Mouse (Mus musculus): ENCODE measurements around the gene Etnppl.

The Etnppl gene

GRCm38 (mm10) chr3:130617439-130617898 lies at the start of gene Etnppl:
TSS of gene Etnppl (plus strand) at chr3:130617448.
- no peak for DNase-seq (ENCODE audit: low spot score)

DNA sequence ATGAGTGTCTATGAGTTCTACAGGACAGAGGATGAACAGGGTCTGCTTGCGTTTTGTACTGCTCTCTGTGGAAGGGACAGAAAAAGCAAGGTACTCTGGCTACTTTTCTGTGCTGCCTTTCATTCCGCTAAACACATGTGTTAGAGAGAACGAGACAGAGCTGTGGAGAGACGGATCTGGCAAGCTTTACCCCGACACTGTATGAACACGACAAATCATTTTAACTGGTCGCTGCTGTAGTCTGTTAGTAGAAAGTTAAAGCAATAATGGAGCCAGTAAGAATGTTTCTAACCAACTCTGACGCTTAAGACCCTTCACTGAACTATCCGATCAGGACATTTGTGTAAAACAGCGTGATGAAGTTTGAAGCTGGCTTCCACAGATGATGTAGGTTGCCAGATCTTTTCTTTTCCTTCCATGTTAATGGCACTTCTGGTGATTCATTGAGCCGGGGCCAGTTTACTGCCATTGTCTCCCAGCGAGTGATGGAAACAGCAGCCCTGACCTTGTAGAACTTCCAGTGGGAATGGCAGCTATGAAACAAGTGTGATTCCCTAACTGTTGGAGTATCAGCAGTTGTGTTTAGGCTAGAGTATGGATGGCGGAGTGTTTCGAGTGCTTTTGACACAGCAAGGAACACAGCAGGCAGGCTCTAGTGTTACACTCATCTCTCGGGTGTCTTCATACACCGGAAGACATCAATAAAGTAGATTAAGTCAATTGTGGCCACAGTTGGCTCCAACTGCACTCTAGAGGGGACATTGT lies 48.7 kb upstream of the Etnppl start:
- DNase-seq (ENCODE audit: low spot score) = no peak

GRCm38 (mm10) chr3:130573243-130573642 lies 44.0 kb upstream of the Etnppl start:
- DNase-seq (ENCODE audit: low spot score) = no peak

- no peak for DNase-seq (ENCODE audit: low spot score)
These were observed 42.6 kb upstream of the Etnppl start for GRCm38 (mm10) chr3:130574652-130575051.

DNA sequence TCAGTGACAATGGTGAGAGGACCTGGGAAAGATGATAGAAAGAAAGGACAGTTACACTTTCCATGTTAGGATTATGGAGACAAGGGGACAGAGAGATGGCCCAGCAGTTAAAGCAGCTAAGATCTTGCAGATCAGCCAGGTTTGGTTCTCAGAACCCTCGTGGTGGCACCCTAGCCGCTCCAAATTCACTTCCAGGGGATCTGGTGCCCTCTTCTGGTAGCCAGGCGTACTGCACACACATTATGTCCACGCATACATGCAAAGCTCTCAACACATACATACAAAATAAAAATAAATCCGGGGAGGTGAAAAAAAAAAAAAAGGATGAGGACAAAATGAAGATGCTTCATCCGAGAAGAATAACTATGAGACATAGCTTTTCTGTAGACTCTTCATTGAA lies 40.6 kb upstream of the Etnppl start:
- no peak for DNase-seq (ENCODE audit: low spot score)

GRCm38 (mm10) chr3:130579501-130579900 lies 37.7 kb upstream of the Etnppl start:
- no peak for DNase-seq (ENCODE audit: low spot score)

DNA sequence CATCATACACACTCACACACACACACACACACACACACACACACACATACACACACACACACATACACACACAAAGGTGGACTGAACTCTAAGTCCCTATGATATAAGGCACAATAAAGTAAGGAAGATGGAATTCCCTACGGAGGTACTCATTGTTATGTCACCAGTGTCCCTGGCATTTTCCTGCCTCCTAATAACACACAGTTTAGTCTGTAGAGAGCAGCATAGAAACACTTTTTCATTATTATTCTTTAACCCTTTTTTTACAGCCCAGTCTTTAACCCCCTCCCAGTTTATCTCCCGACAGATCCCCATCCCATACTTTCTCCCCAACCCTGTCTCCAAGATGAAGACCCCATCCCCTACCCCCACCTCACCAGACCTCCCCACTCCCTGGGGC lies 35.7 kb upstream of the Etnppl start:
- no peak for DNase-seq (ENCODE audit: low spot score)

DNA sequence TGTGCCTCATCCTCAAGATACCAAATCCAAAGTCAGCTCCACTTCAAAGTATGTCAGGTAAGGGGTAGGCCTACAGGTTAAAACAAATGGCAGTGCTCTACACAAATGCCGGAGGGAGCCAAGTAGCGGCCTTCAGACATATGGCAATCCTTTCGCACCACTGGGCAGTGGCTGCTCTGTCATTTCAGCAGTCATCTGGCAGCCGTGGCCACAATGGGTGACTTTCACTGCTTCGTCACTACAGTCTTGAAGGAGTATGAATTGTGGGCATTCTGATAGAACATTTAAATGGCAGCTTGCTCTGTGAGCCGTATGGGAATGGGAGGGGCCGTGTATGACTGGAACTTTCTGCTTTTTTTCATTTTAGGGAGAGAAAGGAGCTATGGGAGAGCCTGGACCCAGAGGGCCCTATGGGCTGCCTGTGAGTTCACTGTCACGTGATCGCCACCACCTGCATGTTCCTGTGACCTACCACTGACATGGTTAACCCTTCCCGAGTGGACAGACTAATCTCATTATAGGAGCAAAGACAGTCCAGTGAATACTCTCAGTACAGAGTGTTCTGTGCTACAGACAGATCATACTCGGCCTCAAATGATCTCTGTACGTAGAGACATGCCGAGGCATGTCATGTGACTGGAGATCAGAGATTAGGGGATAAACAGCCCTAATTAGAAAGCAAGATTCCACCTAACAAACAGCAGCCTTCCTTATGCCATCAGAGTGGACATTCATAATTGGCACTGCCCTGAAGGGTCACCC lies 34.2 kb upstream of the Etnppl start:
- DNase-seq (ENCODE audit: low spot score) = no peak

GRCm38 (mm10) chr3:130584007-130584406 lies 33.2 kb upstream of the Etnppl start:
- no peak for DNase-seq (ENCODE audit: low spot score)

DNA sequence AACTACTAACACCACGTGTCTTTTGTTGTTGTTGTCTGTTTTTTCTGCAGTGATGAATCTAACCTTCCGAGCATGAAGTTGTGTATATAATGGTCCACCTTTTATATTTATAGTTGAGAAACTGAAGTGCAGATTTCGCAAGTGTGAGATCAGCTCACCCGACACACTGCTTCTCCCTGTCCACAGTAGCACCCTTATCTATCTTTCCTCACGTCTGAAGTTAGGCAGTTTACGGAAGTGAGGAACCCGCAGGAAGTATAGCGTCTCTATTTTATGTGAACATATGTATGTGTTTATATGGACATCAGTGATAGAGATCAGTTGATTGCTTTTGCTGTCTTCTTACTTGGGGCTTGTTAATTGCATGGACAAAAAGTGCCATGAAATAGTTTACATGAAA lies 22.2 kb upstream of the Etnppl start:
- DNase-seq (ENCODE audit: low spot score) = no peak

- DNase-seq (ENCODE audit: low spot score) = no peak
These were observed 15.8 kb upstream of the Etnppl start for GRCm38 (mm10) chr3:130601491-130601890.

- no peak for DNase-seq (ENCODE audit: low spot score)
These were observed 9.3 kb upstream of the Etnppl start for GRCm38 (mm10) chr3:130607924-130608323.

GRCm38 (mm10) chr3:130614444-130614843 lies 2.8 kb upstream of the Etnppl start:
- DNase-seq (ENCODE audit: low spot score) = no peak

DNA sequence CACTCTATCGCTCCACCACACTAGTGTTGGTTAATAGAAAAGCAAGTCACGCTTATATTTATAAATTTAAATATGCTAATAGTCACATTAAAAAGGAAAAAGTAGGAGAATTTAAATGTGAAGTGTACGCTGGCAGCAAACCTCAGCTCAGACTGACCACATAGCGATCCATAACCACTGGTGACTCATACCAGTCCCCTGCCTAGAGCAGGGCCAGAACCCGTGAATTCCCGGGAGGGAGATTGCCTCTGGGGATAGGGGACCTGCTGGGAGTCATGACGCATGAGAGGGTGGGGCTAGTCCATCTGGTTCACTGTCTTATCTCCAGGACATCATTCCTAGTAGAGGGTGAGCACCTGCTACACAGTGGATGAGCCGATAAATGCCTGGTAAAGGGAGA lies 1.6 kb upstream of the Etnppl start:
- DNase-seq (ENCODE audit: low spot score) = no peak

DNA sequence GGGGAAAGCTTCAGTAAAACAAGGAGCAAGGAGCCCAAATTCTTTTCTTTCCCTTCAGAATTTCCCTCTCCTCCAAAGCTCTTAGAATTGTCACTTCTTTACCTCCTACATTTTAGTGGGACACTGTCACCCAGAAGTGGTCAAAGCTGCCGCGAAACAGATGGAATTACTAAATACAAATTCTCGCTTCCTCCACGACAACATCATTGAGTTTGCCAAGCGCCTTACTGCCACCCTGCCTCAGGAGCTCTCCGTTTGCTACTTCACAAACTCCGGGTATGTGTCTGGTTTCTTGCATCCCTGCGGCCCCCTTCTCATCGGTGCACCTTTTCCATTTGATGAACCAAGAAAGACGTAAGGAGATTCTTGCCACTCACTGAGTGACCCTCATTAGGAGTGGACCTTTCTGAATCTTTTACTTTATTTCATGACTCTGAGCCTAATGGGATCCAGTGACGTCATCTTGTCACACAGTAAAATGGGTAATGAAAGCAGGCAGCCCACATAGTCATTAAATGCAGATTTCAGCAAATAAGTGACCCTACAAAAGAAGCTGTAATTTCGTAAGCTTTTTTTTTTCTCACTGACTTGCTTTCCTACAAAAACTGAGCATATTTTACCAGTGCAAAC lies 3.4 kb downstream of the Etnppl start:
- DNase-seq (ENCODE audit: low spot score) = no peak

DNA sequence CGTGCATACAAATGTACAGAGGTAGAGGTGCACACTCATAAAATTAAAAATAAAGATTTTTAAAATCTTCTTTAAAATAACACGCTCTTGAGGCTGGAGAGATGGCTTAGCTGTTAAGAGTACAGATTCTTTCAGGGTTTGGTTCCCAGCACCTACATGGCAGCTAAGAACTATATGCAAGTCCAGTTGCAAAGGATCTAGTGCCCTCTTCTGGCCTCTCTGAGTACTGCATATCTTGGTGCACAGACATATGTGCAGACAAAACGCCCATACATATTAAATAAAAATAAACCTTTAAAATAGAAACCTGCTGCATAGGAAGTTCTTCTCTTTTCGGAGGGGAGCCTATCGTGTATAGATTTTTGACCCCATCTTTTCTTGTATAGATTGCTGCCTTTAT lies 11.1 kb downstream of the Etnppl start:
- DNase-seq (ENCODE audit: low spot score) = no peak

DNA sequence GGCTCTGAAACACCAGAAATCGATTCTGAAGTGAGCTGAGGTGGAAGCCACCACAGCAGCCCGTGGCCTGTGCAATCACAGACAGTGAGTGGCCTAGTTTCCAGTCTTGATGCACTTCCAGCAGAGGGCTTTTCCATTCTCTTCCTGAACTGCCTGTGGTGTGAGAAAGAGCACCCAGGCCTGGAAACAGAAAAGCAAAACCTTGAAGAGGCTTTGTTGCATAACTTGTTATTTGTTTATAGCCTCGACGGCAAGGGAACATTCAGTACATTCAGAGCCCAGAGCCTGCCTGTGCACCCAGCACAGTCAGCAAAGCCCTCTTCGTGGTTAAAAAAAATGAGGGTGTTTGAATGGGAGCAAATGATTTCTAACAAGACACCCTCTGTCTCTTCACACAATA lies 16.6 kb downstream of the Etnppl start:
- no peak for DNase-seq (ENCODE audit: low spot score)

- DNase-seq (ENCODE audit: low spot score) = no peak
These were observed 29.0 kb downstream of the Etnppl start for GRCm38 (mm10) chr3:130646110-130646810.

- no peak for DNase-seq (ENCODE audit: low spot score)
These were observed 32.3 kb downstream of the Etnppl start for GRCm38 (mm10) chr3:130649569-130649968.

DNA sequence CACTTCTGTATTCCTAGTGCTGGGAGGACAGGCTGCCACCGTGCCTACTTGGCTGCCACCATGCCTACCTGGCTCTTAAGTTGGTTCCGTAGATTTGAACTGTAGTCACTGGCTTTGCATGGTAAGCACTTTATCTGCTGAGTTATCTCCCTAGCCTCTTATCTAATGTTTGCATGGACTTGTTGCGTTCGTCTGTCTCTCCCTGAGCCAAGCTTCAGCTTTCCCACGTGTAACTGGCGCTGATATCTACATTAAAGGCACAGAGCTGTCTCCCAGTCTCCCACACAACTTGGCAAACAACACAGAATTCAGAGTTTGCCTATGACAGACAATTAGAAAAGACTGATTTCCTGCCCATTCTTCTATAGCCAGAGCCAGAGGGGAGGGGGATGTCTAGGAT lies 43.4 kb downstream of the Etnppl start:
- no peak for DNase-seq (ENCODE audit: low spot score)

DNA sequence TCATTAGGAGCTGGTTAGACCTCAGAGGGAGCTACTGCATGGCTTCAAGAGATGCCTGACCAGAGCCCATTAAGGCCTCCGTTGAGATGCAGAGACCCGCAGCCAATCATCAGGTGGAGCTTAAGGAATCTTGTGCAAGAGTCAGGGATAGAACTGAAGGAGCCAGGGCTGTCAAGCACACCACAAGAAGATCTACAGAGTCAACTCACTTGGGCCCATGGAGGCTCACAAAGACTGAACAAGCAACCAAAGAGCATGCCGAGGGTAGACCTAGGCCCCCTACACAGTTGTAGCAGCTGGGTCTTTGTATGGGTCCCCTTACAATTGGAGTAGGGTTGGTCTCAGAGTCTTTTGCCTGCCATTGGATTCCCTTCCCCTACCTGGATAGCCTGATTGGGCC lies 45.2 kb downstream of the Etnppl start:
- DNase-seq (ENCODE audit: low spot score) = no peak

DNA sequence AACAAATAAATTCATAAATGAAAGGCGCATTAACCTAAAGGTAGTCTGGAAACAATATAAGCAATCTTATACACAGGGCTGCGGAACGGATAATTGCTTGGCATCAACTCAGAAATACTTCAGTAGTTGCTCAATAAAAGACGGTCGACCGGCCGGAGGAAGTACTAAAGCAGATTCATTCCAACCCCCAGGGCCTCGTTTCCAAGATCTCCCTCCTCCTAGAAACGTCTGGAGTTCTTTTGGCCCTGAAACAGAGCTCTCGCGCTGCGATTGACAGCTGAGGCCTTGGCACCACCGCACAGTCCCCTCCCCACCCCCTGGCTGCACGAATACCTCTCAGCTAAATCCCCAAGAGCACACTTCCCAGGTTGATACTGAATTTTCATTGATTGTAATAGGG lies 54.0 kb downstream of the Etnppl start:
- DNase-seq (ENCODE audit: low spot score) = no peak
